Mouse (Mus musculus) layer of hippocampus, adult 18-20 months (tissue): ENCODE measurements at regions not wholly inside any gene's neighbourhood (a gene's known extent, or its start where the extent isn't known, plus 50 kb on each side); places are given as distances from the start of the nearest gene placed in this dataset.

ENCODE experiments used
- DNase-seq, 2 experiments: peaks; one replicate each; pipeline ENCODE4 v3.0.0; 2022; ENCODE audit warnings: low spot score in 2 of 2

- DNase-seq: no peak
Measured at GRCm38 (mm10) chr6:50993952-50994351, 339.7 kb upstream of the Npvf start.

- no peak for DNase-seq
Measured at GRCm38 (mm10) chr6:51002713-51003112, 348.5 kb upstream of the Npvf start.

- DNase-seq: no peak
Measured at GRCm38 (mm10) chr6:51006074-51006591, 351.9 kb upstream of the Npvf start.

GRCm38 (mm10) chr6:51009526-51010340 lies 355.5 kb upstream of the Npvf start:
- DNase-seq: no peak

GRCm38 (mm10) chr6:51010536-51010935 lies 356.3 kb upstream of the Npvf start:
- DNase-seq: no peak

DNA sequence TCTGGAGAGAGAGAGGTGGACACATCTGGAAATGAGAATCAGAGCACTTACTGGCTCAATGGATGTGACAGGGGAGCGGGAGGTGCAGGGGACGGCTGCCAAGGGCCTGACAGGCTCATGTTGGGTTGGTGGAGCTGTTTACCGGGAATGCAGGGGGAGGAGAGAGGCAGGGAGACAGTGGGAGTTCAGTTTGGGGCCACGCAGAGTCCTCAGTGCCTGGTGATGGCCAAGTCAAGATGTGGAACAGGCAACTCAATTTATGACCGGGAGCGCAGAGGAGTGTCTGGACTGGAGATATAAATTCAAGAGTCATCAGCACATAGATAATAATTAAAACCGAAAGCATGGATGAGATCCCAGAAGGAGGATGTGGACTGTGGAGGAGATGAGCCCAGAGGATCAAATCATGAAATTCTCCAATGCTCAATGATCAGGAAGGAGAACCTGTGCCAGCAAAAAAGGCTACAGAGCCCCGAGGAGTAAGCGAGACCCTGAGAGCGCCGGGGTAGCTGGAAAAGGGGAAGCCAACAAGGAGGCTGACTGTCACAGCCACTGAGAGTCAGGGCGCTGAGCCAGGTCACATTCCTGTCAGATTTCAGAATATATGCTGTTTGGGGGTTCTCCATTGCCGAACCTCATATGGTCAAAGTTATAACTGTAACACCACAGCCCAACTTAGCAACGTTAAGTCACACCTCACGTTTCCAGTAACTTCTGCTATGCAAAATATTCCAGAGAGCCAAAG lies 358.0 kb upstream of the Npvf start:
- no peak for DNase-seq

DNA sequence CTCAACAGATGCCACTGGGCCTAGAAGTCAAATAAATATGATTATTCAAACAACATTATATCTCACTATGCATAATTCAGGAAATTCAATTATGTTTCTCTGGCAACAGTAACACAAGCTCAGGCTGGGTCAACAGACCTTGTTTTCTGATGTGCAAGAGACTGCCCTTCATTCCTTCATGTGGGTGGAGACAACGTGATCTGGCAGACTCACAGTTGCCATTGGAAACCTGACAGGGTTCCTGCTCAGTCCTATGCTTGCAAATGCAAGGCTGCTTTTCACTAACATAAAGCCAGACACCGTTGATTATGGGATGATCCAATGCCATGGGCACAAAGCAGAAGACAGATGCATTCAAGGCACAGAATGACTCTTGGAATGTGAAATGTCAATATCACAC lies 361.5 kb upstream of the Npvf start:
- peak; percentile 25 to 73 for DNase-seq

DNA sequence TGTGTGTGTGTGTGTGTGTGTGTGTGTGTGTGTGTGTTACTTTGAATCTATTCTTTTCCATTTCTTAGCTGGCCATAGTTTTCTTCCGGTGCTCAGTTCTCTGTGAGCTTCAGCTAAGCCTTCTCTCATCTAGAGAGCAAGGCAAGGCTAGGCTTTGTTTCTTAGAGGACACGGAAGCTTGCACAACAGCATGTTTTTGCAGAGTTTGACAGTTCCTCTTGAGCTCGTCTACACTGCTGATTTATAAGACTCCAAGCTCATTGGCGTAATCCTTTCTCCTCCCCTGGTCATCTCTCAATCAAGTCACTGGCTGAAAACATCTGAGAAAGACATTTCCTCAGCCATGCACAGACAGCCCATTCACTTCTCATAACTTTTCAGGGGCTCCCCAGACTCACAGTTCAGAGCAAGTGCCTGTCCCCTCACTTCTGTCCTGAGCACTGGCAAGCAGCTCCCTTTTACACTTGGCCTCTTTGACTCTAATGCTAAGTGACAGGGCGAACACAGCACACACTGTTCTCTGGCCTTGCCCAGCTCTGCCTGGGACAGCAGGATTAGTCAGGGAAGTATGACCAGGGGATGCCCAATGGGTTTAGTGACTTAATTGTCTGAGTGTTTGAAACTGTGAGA lies 362.3 kb upstream of the Npvf start:
- DNase-seq: peak in 1 of 2 experiments; percentile 5

- no peak for DNase-seq
Measured at GRCm38 (mm10) chr6:51017260-51017999, 363.2 kb upstream of the Npvf start.

DNA sequence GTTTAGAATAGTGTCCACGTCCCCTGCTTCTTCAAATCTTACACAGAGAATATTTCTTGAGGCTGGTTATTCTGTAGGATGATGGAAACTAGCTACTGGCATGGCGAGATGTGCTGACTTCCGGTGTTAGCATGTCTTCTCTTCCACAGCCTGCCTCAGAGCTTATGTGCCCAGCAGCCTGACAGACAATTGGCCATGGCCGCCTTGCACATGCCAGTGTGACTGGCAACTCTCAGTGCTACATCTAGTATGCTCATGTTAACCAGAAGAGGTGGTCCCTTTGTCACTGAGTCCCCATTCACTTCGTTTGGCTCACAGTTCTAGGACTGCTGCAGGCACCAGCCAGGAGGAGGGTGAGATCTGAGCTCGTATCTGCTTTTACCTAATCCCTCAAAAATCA lies 367.0 kb upstream of the Npvf start:
- no peak for DNase-seq

- DNase-seq: no peak
Measured at GRCm38 (mm10) chr6:51023361-51023760, 369.1 kb upstream of the Npvf start.

DNA sequence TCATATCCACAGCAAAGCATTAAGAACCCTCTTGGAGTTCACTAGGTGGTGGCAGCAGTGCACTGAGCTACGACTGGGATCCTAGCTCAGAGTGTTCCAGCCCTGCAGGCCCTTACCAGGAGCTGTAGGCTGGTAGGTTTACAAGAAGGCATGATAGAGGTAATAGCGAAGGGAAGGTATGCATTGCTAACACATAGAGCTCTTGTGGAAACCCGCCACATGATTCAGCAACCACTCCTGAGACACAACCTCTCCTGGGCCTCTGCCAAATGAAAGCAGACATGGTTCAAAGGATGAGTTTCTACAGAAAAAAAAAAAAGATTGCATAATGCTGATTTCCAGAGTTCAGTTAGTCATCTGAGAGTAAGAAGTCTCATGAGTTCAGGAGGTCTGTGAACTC lies 370.5 kb upstream of the Npvf start:
- no peak for DNase-seq

- no peak for DNase-seq
Measured at GRCm38 (mm10) chr6:51025411-51025810, 371.2 kb upstream of the Npvf start.

GRCm38 (mm10) chr6:51027296-51027695 lies 373.1 kb upstream of the Npvf start:
- DNase-seq: no peak

GRCm38 (mm10) chr6:51029516-51029915 lies 375.3 kb upstream of the Npvf start:
- no peak for DNase-seq

GRCm38 (mm10) chr6:51029953-51030352 lies 375.7 kb upstream of the Npvf start:
- no peak for DNase-seq

GRCm38 (mm10) chr6:51033835-51034234 lies 379.6 kb upstream of the Npvf start:
- peak in 1 of 2 experiments; percentile 57 for DNase-seq

- DNase-seq: no peak
Measured at GRCm38 (mm10) chr6:51036074-51036473, 381.8 kb upstream of the Npvf start.

DNA sequence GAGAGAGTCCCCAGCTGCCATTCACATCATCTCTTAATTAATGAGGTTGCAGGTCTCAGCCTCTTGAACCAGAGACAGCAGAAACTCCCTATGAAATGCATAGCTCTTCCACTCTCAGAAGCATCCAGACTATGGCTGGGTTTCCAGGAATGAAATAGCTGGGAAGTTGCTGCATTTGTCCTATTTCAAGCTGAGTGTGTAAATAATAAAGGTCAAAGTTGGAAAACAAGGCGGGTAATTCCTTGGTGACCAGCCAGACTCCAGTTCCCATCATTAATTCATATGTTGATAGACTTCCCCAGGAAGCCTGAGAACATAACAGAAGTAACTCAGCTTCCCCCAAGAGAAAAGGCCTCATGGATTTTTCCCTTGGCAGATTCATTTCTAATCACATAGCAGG lies 382.3 kb upstream of the Npvf start:
- no peak for DNase-seq

GRCm38 (mm10) chr6:51036956-51037355 lies 382.7 kb upstream of the Npvf start:
- no peak for DNase-seq

DNA sequence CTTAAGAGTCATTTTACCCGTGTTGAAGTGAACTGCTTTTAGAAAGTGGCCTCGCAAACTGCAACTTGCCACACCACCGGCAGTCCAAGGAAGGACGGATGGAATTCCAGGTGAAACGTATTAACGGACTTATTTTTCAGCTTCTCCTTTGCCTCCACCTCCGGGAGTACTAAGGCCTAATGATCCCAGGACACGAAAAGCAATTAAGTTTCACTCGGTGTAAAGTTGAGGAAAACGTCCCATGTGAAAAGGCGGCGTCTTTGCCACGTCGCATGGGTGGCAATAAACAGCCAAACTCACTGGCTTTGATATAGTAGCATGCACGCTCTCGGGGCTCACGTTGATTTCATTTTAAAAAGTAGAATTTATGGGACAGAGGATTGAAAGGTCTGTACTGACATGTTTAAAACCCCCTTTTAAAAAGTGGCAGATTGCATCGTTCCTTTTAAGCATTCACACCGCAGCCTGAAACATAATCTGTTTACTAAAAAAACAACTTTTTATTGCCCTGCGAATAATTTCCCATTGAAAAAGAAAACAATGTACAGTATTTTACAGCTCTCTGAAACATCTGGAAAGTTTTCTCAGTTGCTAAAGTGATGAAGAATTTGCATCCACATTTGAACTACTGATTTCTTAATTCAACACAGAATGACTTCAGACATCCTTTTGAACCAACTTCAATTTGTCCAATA lies 385.4 kb upstream of the Npvf start:
- DNase-seq: no peak
